18 mouse cellular contexts compared by ENCODE assay signal in genomic region chr16:72194320-72194719, GRCm38 (mm10).
"Had no signal": no experiment of that assay in that cellular context is flagged by ENCODE, and none has a peak within 500 bp of the region (broad histone marks: within the 10 kb centered on the region; RNA-seq: fewer than 3 reads in every experiment).

No protein-coding gene starts in this region.

- H3K4me1 ChIP-seq: midbrain, embryonic 15.5 days; neural tube, embryonic 13.5 days; neural tube, embryonic 15.5 days had no signal

- H3K4me3 ChIP-seq: midbrain, embryonic 10.5 days; midbrain, embryonic 13.5 days; midbrain, embryonic 15.5 days; myocyte; neural tube, embryonic 13.5 days; neural tube, embryonic 15.5 days had no signal

- H3K27ac ChIP-seq: midbrain, embryonic 10.5 days; midbrain, embryonic 13.5 days; midbrain, embryonic 15.5 days; neural tube, embryonic 13.5 days; neural tube, embryonic 15.5 days had no signal

- DNase-seq: lung, adult 18-20 months; lung, embryonic 14.5 days; lung, postnatal 10 days; lung, postnatal 4 days; retina, postnatal 1 day; right cerebral cortex, adult 18-20 months; right cerebral cortex, postnatal 25 days; right cerebral cortex, postnatal 4 days; spleen, adult 18-20 months; thymus, adult 18-20 months; thymus, postnatal 14 days; thymus, postnatal 36 days had no signal

- H3K4me2 ChIP-seq: lung, embryonic 14.5 days; midbrain, embryonic 13.5 days; midbrain, embryonic 15.5 days; neural tube, embryonic 13.5 days; neural tube, embryonic 15.5 days had no signal

- H3K27me3 ChIP-seq: midbrain, embryonic 13.5 days; midbrain, embryonic 15.5 days; neural tube, embryonic 13.5 days; neural tube, embryonic 15.5 days had no signal

- H3K9ac ChIP-seq: lung, embryonic 14.5 days; midbrain, embryonic 13.5 days; midbrain, embryonic 15.5 days; neural tube, embryonic 13.5 days; neural tube, embryonic 15.5 days had no signal

- ATAC-seq: midbrain, embryonic 13.5 days; midbrain, embryonic 15.5 days had no signal

- H3K9me3 ChIP-seq: midbrain, embryonic 10.5 days; midbrain, embryonic 13.5 days; midbrain, embryonic 15.5 days; neural tube, embryonic 13.5 days; neural tube, embryonic 15.5 days had no signal

- H3K36me3 ChIP-seq: midbrain, embryonic 10.5 days; midbrain, embryonic 13.5 days; midbrain, embryonic 15.5 days; neural tube, embryonic 13.5 days; neural tube, embryonic 15.5 days had no signal
